Mouse (Mus musculus) liver, postnatal 0 days (tissue): ENCODE measurements around the gene Zscan2.

Experiments
- CTCF ChIP-seq: sonication (generic); IDR thresholded peaks from 2 replicates; pipeline ENCODE4 v1.5.1; 2016; ENCODE audit warnings: antibody characterized with exemption, low read depth
- EP300 ChIP-seq: IDR thresholded peaks from 2 replicates; pipeline ENCODE4 v1.6.1; 2016; ENCODE audit warnings: antibody characterized with exemption, low read depth, mild to moderate bottlenecking

DNA sequence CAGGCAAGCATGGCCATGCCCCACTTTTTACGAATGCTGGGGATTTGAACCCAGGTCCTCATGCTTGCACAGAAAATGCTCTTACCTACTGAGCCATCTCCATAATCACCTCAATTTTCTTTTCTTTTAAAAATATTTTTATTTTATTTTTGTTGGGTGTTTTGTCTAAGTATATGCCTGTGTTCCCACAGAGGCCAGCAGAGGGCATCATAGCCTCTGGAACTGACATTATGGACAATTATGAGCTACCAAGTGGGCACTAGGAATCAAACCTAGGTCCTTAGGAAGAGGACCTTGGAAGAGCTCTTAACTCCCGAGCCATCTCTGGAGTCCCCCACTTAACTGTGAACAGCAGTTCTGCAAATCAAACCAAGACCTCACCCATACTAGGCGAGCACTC is 7.5 kb upstream of the Zscan2 start:
- TF ChIP-seq EP300 (no peak), CTCF (peak; percentile 39)
